Mouse (Mus musculus): Measurements from ENCODE around the gene Cacul1. TPM values are rescaled to one million over a fixed set of nuclear protein-coding genes. Genes with fewer than 3 reads are reported as not detected.
A peak's percentile ranks its signal among the peaks of the same experiment; 100 is the strongest.

Gene Cacul1
- total and polyA plus RNA-seq, 3 experiments = 48.6 to 113 (median 53.5) TPM

DNA sequence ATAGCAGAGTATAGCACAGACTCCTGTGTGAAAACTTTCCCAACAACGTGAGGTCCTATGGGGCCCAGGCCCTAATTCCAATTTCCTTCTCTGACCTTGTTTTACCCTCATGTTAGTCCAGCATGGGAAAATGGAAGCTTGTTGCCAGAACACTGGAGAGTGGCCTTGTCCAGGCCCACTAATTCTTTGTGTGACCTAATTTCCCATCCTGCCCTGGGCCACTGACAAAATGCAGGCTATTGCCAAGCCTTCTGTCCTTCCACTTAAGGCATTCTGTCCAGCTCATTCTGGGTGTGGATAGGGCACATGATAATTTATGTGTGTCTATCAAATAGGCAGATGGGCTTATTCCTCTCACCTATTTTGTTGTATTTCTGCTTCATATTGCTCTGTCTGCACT is 91.3 kb downstream of the Cacul1 start:
- no peak overlapping the region for H3K9ac ChIP-seq (ENCODE audit: control insufficient read depth, low read depth, low read length, poor library complexity, severe bottlenecking)
- H3K4me1 ChIP-seq (ENCODE audit: control insufficient read depth in 1 of 2, insufficient read depth in 2 of 2, low read length in 2 of 2) = no peaks in the 10 kb centered on the region
- H3K79me2 ChIP-seq (ENCODE audit: control insufficient read depth, insufficient read depth, low read length, poor library complexity) = no peaks in the 10 kb centered on the region
- no peaks in the 10 kb centered on the region for H3K9me3 ChIP-seq (replicated peaks; ENCODE audit: insufficient read depth, low read length)
- DNase-seq (ENCODE audit: low read depth, low spot score) = no peak
- H3K4me3 ChIP-seq (ENCODE audit: control insufficient read depth in 1 of 2, insufficient read depth in 1 of 2, low read depth in 2 of 2, low read length in 2 of 2) = no peak overlapping the region
- peaks cover 0 to 2% of the 10 kb centered on the region in 2 experiments; a peak in 1 of 4 replicates for H3K27me3 ChIP-seq (ENCODE audit: control insufficient read depth in 1 of 2, insufficient read depth in 2 of 2, low read length in 2 of 2)
- H3K27ac ChIP-seq (ENCODE audit: control insufficient read depth, low read depth, low read length) = no peak overlapping the region
- TF ChIP-seq MYB (IDR thresholded peaks at IDR 0.05; ENCODE audit: low read depth, low read length) = no peak
- TF ChIP-seq POLR2A (IDR thresholded peaks at IDR 0.05; ENCODE audit: control insufficient read depth in 1 of 2, insufficient read depth in 1 of 2, low read depth in 1 of 2, low read length in 2 of 2, poor library complexity in 1 of 2) = no peak
- TF ChIP-seq NRF1 (IDR thresholded peaks at IDR 0.05; ENCODE audit: insufficient read depth, low read depth, low read length, poor library complexity, severe bottlenecking) = no peak
- TF ChIP-seq NELFE (IDR thresholded peaks at IDR 0.05; ENCODE audit: low read depth, low read length) = no peak
- no peak for TF ChIP-seq EP300 (IDR thresholded peaks at IDR 0.05; ENCODE audit: low read depth in 1 of 2, low read length in 2 of 2)
- TF ChIP-seq BHLHE40 (IDR thresholded peaks at IDR 0.05; ENCODE audit: borderline replicate concordance, low read depth, low read length) = no peak
- TF ChIP-seq MXI1 (IDR thresholded peaks at IDR 0.05; ENCODE audit: low read depth, low read length) = no peak
- TF ChIP-seq SIN3A (IDR thresholded peaks at IDR 0.05; ENCODE audit: low read length) = no peak
- no peak for TF ChIP-seq HCFC1 (IDR thresholded peaks at IDR 0.05; ENCODE audit: low read depth, low read length)
- no peak for TF ChIP-seq ETS1 (IDR thresholded peaks at IDR 0.05; ENCODE audit: low read depth, low read length)
- TF ChIP-seq ZNF384 (IDR thresholded peaks at IDR 0.05; ENCODE audit: low read depth, low read length) = no peak
- no peak for TF ChIP-seq ZKSCAN1 (IDR thresholded peaks at IDR 0.05; ENCODE audit: low read depth, low read length)
- no peak for TF ChIP-seq E2F4 (IDR thresholded peaks at IDR 0.05; ENCODE audit: borderline replicate concordance, low read depth, low read length)
- no peak for TF ChIP-seq GATA1 (IDR thresholded peaks at IDR 0.05; ENCODE audit: low read depth, low read length)
- no peak for TF ChIP-seq CTCF (IDR thresholded peaks at IDR 0.05 in 2 of 3, conservative IDR thresholded peaks at IDR 0.05 in 1 of 3; ENCODE audit: control insufficient read depth in 1 of 3, insufficient read depth in 1 of 3, low read depth in 2 of 3, low read length in 3 of 3, poor library complexity in 1 of 3, severe bottlenecking in 1 of 3)
- peaks cover 0 to 3% of the 10 kb centered on the region in 2 experiments; a peak in 2 of 4 replicates for H3K36me3 ChIP-seq (ENCODE audit: control insufficient read depth in 1 of 2, insufficient read depth in 2 of 2, low read length in 2 of 2)

DNA sequence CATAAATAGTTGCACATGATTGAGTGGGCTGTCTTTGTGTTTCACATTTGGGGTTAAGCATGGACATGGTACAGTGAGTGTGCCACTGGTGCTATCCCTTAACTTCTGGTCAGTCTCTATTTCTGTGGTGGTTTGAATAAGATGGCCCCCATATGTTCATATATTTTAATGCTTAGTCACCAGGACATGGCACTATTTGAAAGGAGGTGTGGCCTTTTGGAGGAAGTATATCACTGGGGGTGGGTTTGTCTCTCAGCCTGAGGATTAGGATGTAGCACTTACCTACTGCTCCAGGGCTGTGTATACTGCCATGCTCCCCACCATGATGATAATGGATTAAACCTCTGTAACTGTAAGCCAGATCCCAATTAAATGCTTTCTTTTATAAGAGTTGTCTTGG is 95.6 kb downstream of the Cacul1 start:
- DNase-seq (ENCODE audit: low read depth, low spot score) = peak; percentile 58
- Histone ChIP-seq H3K27me3 (ENCODE audit: control insufficient read depth in 1 of 2, insufficient read depth in 2 of 2, low read length in 2 of 2) (no peaks in the 10 kb centered on the region), H3K27ac (ENCODE audit: control insufficient read depth, low read depth, low read length) (no peak overlapping the region), H3K36me3 (ENCODE audit: control insufficient read depth in 1 of 2, insufficient read depth in 2 of 2, low read length in 2 of 2) (peaks cover 0 to 3% of the 10 kb centered on the region in 2 experiments; a peak in 2 of 4 replicates), H3K4me3 (ENCODE audit: control insufficient read depth in 1 of 2, insufficient read depth in 1 of 2, low read depth in 2 of 2, low read length in 2 of 2) (no peak overlapping the region), H3K4me1 (ENCODE audit: control insufficient read depth in 1 of 2, insufficient read depth in 2 of 2, low read length in 2 of 2) (no peaks in the 10 kb centered on the region), H3K79me2 (ENCODE audit: control insufficient read depth, insufficient read depth, low read length, poor library complexity) (no peaks in the 10 kb centered on the region), H3K9ac (ENCODE audit: control insufficient read depth, low read depth, low read length, poor library complexity, severe bottlenecking) (no peak overlapping the region), H3K9me3 (replicated peaks; ENCODE audit: insufficient read depth, low read length) (no peaks in the 10 kb centered on the region)
- TF ChIP-seq MYB (IDR thresholded peaks at IDR 0.05; ENCODE audit: low read depth, low read length) (no peak), SMC3 (IDR thresholded peaks at IDR 0.05; ENCODE audit: low read depth, low read length) (no peak), HCFC1 (IDR thresholded peaks at IDR 0.05; ENCODE audit: low read depth, low read length) (no peak), MXI1 (IDR thresholded peaks at IDR 0.05; ENCODE audit: low read depth, low read length) (no peak), ZNF384 (IDR thresholded peaks at IDR 0.05; ENCODE audit: low read depth, low read length) (no peak), E2F4 (IDR thresholded peaks at IDR 0.05; ENCODE audit: borderline replicate concordance, low read depth, low read length) (no peak), MEF2A (IDR thresholded peaks at IDR 0.05; ENCODE audit: extremely low read depth, insufficient replicate concordance, low read depth, low read length, poor library complexity, severe bottlenecking) (no peak), USF1 (IDR thresholded peaks at IDR 0.05; ENCODE audit: low read depth, low read length) (no peak), CHD2 (IDR thresholded peaks at IDR 0.05; ENCODE audit: low read length) (no peak), POLR2AphosphoS2 (IDR thresholded peaks at IDR 0.05; ENCODE audit: low read length) (no peak), ETS1 (IDR thresholded peaks at IDR 0.05; ENCODE audit: low read depth, low read length) (no peak), UBTF (IDR thresholded peaks at IDR 0.05; ENCODE audit: borderline replicate concordance, insufficient read depth, low read depth, low read length) (no peak), ZKSCAN1 (IDR thresholded peaks at IDR 0.05; ENCODE audit: low read depth, low read length) (no peak), NRF1 (IDR thresholded peaks at IDR 0.05; ENCODE audit: insufficient read depth, low read depth, low read length, poor library complexity, severe bottlenecking) (no peak), BHLHE40 (IDR thresholded peaks at IDR 0.05; ENCODE audit: borderline replicate concordance, low read depth, low read length) (no peak), TBP (IDR thresholded peaks at IDR 0.05; ENCODE audit: low read depth, low read length) (no peak), POLR2A (IDR thresholded peaks at IDR 0.05; ENCODE audit: control insufficient read depth in 1 of 2, insufficient read depth in 1 of 2, low read depth in 1 of 2, low read length in 2 of 2, poor library complexity in 1 of 2) (no peak), RAD21 (IDR thresholded peaks at IDR 0.05; ENCODE audit: low read depth, low read length) (no peak), MYC (IDR thresholded peaks at IDR 0.05; ENCODE audit: low read depth, low read length) (no peak)

Measured in MEL (cell line).